Mouse (Mus musculus) testis, postnatal 14 days (tissue): ENCODE data around the gene Gdpd5.
"Not testable (repeated sequence)": the region's sequence is repeated elsewhere in the genome, so short reads cannot be mapped to it uniquely, and the experiment has no call there.

Source experiments
- DNase-seq: peaks from one replicate; pipeline ENCODE4 v3.0.0; 2021; ENCODE audit warnings: low spot score

Gdpd5 gene

DNA sequence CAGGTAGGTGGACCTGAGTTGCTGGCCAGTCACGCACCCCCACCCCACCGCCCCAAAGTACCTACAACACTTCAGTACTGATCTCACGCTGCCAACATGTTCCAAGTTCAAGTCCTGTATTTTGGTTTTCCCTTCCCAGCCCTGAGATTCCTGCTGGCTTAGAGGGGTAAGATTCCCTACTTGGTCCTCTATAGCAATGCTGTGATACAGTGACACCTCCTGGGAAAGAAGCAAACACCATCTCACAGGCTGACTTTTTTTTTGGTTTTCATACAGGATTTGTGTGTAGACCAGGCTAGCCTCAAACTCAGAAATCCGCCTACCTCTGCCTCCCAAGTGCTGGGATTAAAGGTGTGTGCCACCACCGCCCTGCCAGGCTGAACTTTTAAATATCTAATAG is 96.0 kb downstream of the Gdpd5 start:
- DNase-seq: no peak

GRCm38 (mm10) chr7:99482637-99483036 is 101.4 kb downstream of the Gdpd5 start:
- DNase-seq: no peak

GRCm38 (mm10) chr7:99483271-99483923 is 102.2 kb downstream of the Gdpd5 start, which contains the start of gene Rps3:
Rps3 (minus strand) TSS chr7:99483738.
- peak; percentile 96 for DNase-seq

DNA sequence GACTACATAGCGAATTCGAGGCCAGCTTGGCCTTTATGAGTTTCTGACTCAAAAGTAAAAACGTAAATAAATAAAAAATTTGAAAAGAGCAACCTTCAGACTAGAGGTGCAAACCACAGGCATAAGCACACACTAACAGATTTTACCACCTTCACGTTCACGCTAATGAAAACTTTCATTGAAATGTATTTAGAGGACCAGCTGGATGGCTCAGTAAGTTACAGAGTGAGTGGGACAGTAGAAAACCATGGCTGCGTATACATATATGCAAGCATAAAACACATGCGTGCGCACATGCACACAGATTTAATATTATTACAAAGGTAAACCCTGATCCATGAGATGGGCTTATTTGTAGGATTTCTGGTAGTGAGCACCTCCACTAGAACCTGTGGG is 102.7 kb downstream of the Gdpd5 start:
- no peak for DNase-seq

DNA sequence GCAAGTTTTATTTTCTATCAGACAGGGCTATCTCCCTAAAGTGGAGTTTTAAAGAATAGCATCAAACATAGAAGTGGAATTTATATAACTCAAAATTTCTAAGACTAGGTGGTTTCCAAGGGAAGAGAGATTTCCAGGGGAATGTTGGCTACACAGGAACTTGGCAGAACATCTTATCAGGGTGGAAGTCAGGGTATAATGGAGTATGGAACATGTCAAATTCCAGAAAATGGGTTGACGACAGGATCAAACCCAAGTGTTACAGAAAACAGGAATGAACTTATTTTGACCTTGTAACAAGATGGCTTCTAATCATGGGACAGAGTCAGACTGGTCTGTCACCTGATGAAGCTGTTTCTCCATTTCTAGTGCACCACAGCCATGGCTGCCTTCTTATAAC is 103.5 kb downstream of the Gdpd5 start:
- DNase-seq: no peak

GRCm38 (mm10) chr7:99489708-99490107 is 108.5 kb downstream of the Gdpd5 start:
- DNase-seq: no peak

DNA sequence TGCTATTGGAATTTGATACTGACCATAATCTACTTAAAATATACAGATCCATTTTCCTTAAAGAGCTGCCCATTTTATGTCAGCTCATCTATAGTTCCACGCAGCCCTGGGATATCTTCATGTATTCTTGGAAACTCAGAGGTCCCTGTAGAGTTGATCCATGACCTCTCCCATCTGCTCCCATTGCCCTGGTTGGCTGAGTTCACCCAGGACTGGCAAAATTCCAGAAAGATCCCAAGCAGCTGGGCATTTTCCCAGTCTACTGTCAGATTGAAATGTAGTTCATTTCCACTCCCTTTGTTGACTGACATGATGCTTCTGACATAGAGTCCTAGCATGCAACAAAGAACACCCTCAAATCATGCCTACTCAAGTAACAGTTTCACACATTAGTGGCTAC is 117.9 kb downstream of the Gdpd5 start:
- DNase-seq: no peak

- DNase-seq: peak; percentile 51
Measured at GRCm38 (mm10) chr7:99500201-99500600, 119.0 kb downstream of the Gdpd5 start.

- no peak for DNase-seq
Measured at GRCm38 (mm10) chr7:99500655-99501054, 119.4 kb downstream of the Gdpd5 start.

GRCm38 (mm10) chr7:99501148-99501547 is 119.9 kb downstream of the Gdpd5 start:
- DNase-seq: no peak

DNA sequence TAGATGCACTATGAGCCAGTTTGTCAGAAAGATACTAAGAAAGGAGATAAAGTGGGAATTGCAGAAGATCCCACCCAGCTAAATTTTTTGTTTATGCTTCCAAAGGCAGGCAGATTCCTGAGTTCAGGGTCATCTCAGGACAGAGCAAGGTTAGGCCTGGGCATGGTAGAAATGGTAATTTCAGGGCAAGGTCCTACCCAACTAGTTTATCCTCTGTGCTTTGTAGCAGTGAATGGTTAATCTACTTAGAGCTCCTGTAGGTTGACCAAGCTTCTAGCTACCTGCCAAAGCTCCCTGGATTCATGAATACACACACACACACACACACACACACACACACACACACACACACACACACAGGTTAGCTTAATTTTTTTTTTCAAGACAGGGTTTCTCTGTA is 123.3 kb downstream of the Gdpd5 start:
- no peak for DNase-seq

DNA sequence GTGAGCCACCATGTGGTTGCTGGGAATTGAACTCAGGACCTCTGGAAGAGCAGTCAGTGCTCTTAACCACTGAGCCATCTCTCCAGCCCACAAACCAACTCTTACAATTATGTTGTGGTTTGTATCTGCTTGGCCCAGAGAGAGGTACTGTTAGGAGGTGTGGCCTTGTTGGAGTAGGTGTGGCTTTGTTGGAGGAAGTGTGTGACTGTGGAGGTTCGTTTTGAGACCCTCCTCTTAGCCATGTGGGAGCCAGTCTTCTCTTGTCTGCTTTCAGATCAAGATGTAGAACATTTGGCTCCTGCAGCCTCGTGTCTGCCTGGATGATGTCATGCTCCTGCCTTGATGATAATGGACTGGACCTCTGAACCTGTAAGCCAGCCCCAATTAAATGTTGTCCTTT is 127.0 kb downstream of the Gdpd5 start:
- not testable (repeated sequence) for DNase-seq

GRCm38 (mm10) chr7:99510087-99510501 is 128.9 kb downstream of the Gdpd5 start:
- peak; percentile 14 for DNase-seq
